Comparison of ENCODE assay signal across 14 mouse cellular contexts in genomic region chr1:74971353-74972050, GRCm38 (mm10). TPM values are rescaled to one million over a fixed set of nuclear protein-coding genes. Genes with fewer than 3 reads are reported as not detected.
DNase-seq lines count a peak whose midpoint lies in the region; ATAC-seq and TF ChIP-seq lines count a peak whose summit lies in the region.
"Had no signal": no experiment of that assay in that cellular context is flagged by ENCODE, and none has a peak within 500 bp of the region (broad histone marks: within the 10 kb centered on the region; RNA-seq: fewer than 3 reads in every experiment).

No protein-coding gene starts in this region.

- 51% methylated on average over 4 of the region's 4 CpGs for WGBS in intestine, embryonic 14.5 days
- 44% methylated on average over 4 of the region's 4 CpGs for whole genome bisulfite sequencing in intestine, postnatal 0 days
- WGBS in lung, embryonic 14.5 days, result 42% methylated on average over 4 of the region's 4 CpGs
- WGBS in midbrain, embryonic 15.5 days, result 50% methylated on average over 4 of the region's 4 CpGs

- no peak overlapping the region for H3K27ac ChIP-seq in intestine, embryonic 14.5 days (ENCODE audit: low read depth)
- H3K27ac ChIP-seq in intestine, postnatal 0 days (ENCODE audit: low read depth, low read length), result no peak overlapping the region
- H3K27ac ChIP-seq in lung, embryonic 14.5 days (ENCODE audit: low read depth), result no peak overlapping the region
- H3K27ac ChIP-seq in midbrain, embryonic 15.5 days, result no peak overlapping the region
- H3K27ac ChIP-seq: embryonic facial prominence, embryonic 13.5 days; hindbrain, embryonic 10.5 days had no signal

- ATAC-seq in intestine, embryonic 14.5 days (replicated peaks; ENCODE audit: low FRiP score, low TSS enrichment, low read depth), result 0 out of 2 replicates have a peak, but pooled peaks have one; percentile 58
- no peak for ATAC-seq in intestine, postnatal 0 days
- peak; percentile 35; the same call in 1 of the 2 replicates for ATAC-seq in lung, embryonic 14.5 days (ENCODE audit: insufficient read depth)
- ATAC-seq in midbrain, embryonic 15.5 days (replicated peaks), result no peak
- ATAC-seq: forebrain, embryonic 16.5 days had no signal

- no peak for TF ChIP-seq CTCF in intestine, postnatal 0 days (IDR thresholded peaks at IDR 0.05; ENCODE audit: low read depth)
- no peak for TF ChIP-seq CTCF in lung, embryonic 14.5 days (IDR thresholded peaks at IDR 0.05; ENCODE audit: low read depth)

- no peak overlapping the region for H3K4me3 ChIP-seq in intestine, embryonic 14.5 days (ENCODE audit: low read depth, low read length)
- H3K4me3 ChIP-seq in intestine, postnatal 0 days (ENCODE audit: low read depth, low read length), result no peak overlapping the region
- no peak overlapping the region for H3K4me3 ChIP-seq in lung, embryonic 14.5 days (ENCODE audit: low read depth, low read length)
- no peak overlapping the region for H3K4me3 ChIP-seq in midbrain, embryonic 15.5 days
- H3K4me3 ChIP-seq: embryonic facial prominence, embryonic 13.5 days; hindbrain, embryonic 10.5 days had no signal

- H3K4me1 ChIP-seq in intestine, embryonic 14.5 days (replicated peaks; ENCODE audit: control insufficient read depth, insufficient read depth, low read length), result 0 out of 2 replicates have a peak, but pooled peaks cover 11% of the 10 kb centered on the region
- H3K4me1 ChIP-seq in intestine, postnatal 0 days (replicated peaks; ENCODE audit: control insufficient read depth, insufficient read depth, low read length), result peaks cover 18% of the 10 kb centered on the region; the same call in 1 of the 2 replicates
- H3K4me1 ChIP-seq in lung, embryonic 14.5 days (ENCODE audit: insufficient read depth), result peaks cover 2% of the 10 kb centered on the region; the same call in 1 of the 2 replicates
- no peaks in the 10 kb centered on the region for H3K4me1 ChIP-seq in midbrain, embryonic 15.5 days
- H3K4me1 ChIP-seq: embryonic facial prominence, embryonic 13.5 days had no signal

- H3K9ac ChIP-seq in intestine, embryonic 14.5 days (ENCODE audit: low read length), result no peak overlapping the region
- H3K9ac ChIP-seq in intestine, postnatal 0 days (ENCODE audit: low read depth, low read length), result no peak overlapping the region
- no peak overlapping the region for H3K9ac ChIP-seq in lung, embryonic 14.5 days
- no peak overlapping the region for H3K9ac ChIP-seq in midbrain, embryonic 15.5 days
- H3K9ac ChIP-seq: embryonic facial prominence, embryonic 13.5 days had no signal

- no peaks in the 10 kb centered on the region for H3K9me3 ChIP-seq in intestine, embryonic 14.5 days (ENCODE audit: control insufficient read depth, low read length)
- no peaks in the 10 kb centered on the region for H3K9me3 ChIP-seq in intestine, postnatal 0 days (ENCODE audit: control insufficient read depth)
- H3K9me3 ChIP-seq in lung, embryonic 14.5 days (ENCODE audit: low read depth, low read length), result no peaks in the 10 kb centered on the region
- H3K9me3 ChIP-seq in midbrain, embryonic 15.5 days, result no peaks in the 10 kb centered on the region
- H3K9me3 ChIP-seq: embryonic facial prominence, embryonic 13.5 days; hindbrain, embryonic 10.5 days had no signal

- no peak for DNase-seq in intestine, embryonic 14.5 days (ENCODE audit: low spot score)
- peak; percentile 45 for DNase-seq in kidney, postnatal 10 days
- DNase-seq in lung, embryonic 14.5 days, result no peak
- peak; percentile 73 for DNase-seq in yolk sac, embryonic 10.5 days (ENCODE audit: low spot score)
- DNase-seq in layer of hippocampus, postnatal 36 days, result no peak
- no peak for DNase-seq in urinary bladder, adult 2 months (ENCODE audit: low spot score)
- DNase-seq: adrenal gland, postnatal 14 days; cerebellum, adult 11-12 months; heart, adult 18-20 months had no signal

- no peaks in the 10 kb centered on the region for H3K27me3 ChIP-seq in intestine, embryonic 14.5 days (replicated peaks; ENCODE audit: control insufficient read depth, insufficient read depth, low read length)
- H3K27me3 ChIP-seq in intestine, postnatal 0 days (replicated peaks; ENCODE audit: control insufficient read depth, insufficient read depth, low read length), result no peaks in the 10 kb centered on the region
- no peaks in the 10 kb centered on the region for H3K27me3 ChIP-seq in lung, embryonic 14.5 days (ENCODE audit: insufficient read depth, low read length)
- no peaks in the 10 kb centered on the region for H3K27me3 ChIP-seq in midbrain, embryonic 15.5 days (replicated peaks)
- H3K27me3 ChIP-seq: embryonic facial prominence, embryonic 13.5 days had no signal

- H3K36me3 ChIP-seq in intestine, embryonic 14.5 days (ENCODE audit: control insufficient read depth, insufficient read depth, low read length), result no peaks in the 10 kb centered on the region
- H3K36me3 ChIP-seq in intestine, postnatal 0 days (ENCODE audit: control insufficient read depth, insufficient read depth), result no peaks in the 10 kb centered on the region
- H3K36me3 ChIP-seq in lung, embryonic 14.5 days (ENCODE audit: insufficient read depth), result no peaks in the 10 kb centered on the region
- H3K36me3 ChIP-seq in midbrain, embryonic 15.5 days (replicated peaks), result no peaks in the 10 kb centered on the region
- H3K36me3 ChIP-seq: embryonic facial prominence, embryonic 13.5 days; hindbrain, embryonic 10.5 days had no signal

- no peak overlapping the region for H3K4me2 ChIP-seq in intestine, embryonic 14.5 days (ENCODE audit: low read length)
- no peak overlapping the region for H3K4me2 ChIP-seq in intestine, postnatal 0 days (replicated peaks; ENCODE audit: low read depth)
- no peak overlapping the region for H3K4me2 ChIP-seq in lung, embryonic 14.5 days
- no peak overlapping the region for H3K4me2 ChIP-seq in midbrain, embryonic 15.5 days
- H3K4me2 ChIP-seq: embryonic facial prominence, embryonic 13.5 days had no signal

RNA-seq across cellular contexts. Expression of gene Ihh, which starts 20.0 kb away (rescaled TPM):
- 28.8 and 33.7 TPM in 2 replicates for polyA plus RNA-seq in intestine, embryonic 14.5 days (2014; fragmentation: Nextera tagmentation; extraction: Ambion mirVana)
- polyA plus RNA-seq in intestine, postnatal 0 days (2015; fragmentation: Nextera tagmentation; extraction: Ambion mirVana), result 24.9 and 25.3 TPM in 2 replicates
- polyA plus RNA-seq in lung, embryonic 14.5 days (2014; fragmentation: Nextera tagmentation; extraction: Ambion mirVana), result 0.12 and 0.14 TPM in 2 replicates
- under 1 TPM; 0.30 to 0.32 TPM for total RNA-seq in layer of hippocampus, postnatal 36 days (2021)
- polyA plus RNA-seq in midbrain, embryonic 15.5 days (2015; fragmentation: Nextera tagmentation; extraction: Ambion mirVana), result 0.10 and 0.11 TPM in 2 replicates
- polyA plus RNA-seq in urinary bladder, adult 2 months (2012; rRNA removed), result 0.16 and 0.21 TPM in 2 replicates

RNA-seq across cellular contexts. Expression of gene Cfap65, which starts 36.1 kb away (rescaled TPM):
- 0.15 and 0.27 TPM in 2 replicates for polyA plus RNA-seq in intestine, embryonic 14.5 days (2014; fragmentation: Nextera tagmentation; extraction: Ambion mirVana)
- 0.03 and 0.04 TPM in 2 replicates for polyA plus RNA-seq in intestine, postnatal 0 days (2015; fragmentation: Nextera tagmentation; extraction: Ambion mirVana)
- 0.05 and 0.14 TPM in 2 replicates for polyA plus RNA-seq in lung, embryonic 14.5 days (2014; fragmentation: Nextera tagmentation; extraction: Ambion mirVana)
- total RNA-seq in layer of hippocampus, postnatal 36 days (2021), result 1 to 10 TPM; 1.5 to 1.8 TPM
- polyA plus RNA-seq in midbrain, embryonic 15.5 days (2015; fragmentation: Nextera tagmentation; extraction: Ambion mirVana), result 0.90 and 0.93 TPM in 2 replicates
- polyA plus RNA-seq in urinary bladder, adult 2 months (2012; rRNA removed), result 0.01 TPM in 1 of 2 replicates, not detected in the other
- total RNA-seq: adrenal gland, postnatal 14 days had no signal
- polyA plus RNA-seq: embryonic facial prominence, embryonic 13.5 days had no signal

Comparison
In these comparisons a context has a peak if more than half of its experiments do, and no peak if none do; other contexts are left out.
1. ATAC-seq: peak in intestine, embryonic 14.5 days (single experiment) and lung, embryonic 14.5 days (single experiment); none in intestine, postnatal 0 days (single experiment) and midbrain, embryonic 15.5 days (single experiment).
2. DNase-seq: peak in kidney, postnatal 10 days (single experiment) and yolk sac, embryonic 10.5 days (single experiment); none in intestine, embryonic 14.5 days (single experiment), lung, embryonic 14.5 days (single experiment), layer of hippocampus, postnatal 36 days (0 of 2) and urinary bladder, adult 2 months (single experiment).
3. RNA of gene Ihh, which starts 20.0 kb away (polyA plus RNA-seq): 28.8 to 33.7 TPM in intestine, embryonic 14.5 days and 24.9 to 25.3 TPM in intestine, postnatal 0 days; 0.16 to 0.21 TPM in urinary bladder, adult 2 months, 0.12 to 0.14 TPM in lung, embryonic 14.5 days and 0.10 to 0.11 TPM in midbrain, embryonic 15.5 days; every median in the first group is over 10 times any median in the second.